Comparison of ENCODE assay signal across 7 mouse cellular contexts in the genomic region with DNA sequence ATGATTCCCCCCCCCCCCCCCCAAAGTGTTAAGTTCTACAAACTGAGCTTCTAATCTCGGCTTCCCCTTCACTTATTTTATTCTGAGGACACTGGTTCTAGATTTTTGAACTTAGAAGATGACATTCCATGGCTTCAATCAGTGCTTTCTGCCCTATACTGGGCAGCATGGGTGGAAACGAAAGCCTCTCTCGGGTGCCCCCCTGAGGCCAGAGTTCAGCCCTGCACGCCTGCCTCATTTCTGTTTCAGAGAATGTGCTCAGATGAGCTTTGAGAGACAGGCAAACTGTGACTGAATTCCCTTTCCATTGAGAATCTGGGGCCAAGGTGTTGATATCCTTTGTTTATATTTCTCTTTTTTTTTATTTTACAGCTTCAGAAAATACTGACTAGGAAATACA. TPM values are rescaled to one million over a fixed set of nuclear protein-coding genes. Genes with fewer than 3 reads are reported as not detected.
DNase-seq lines count a peak whose midpoint lies in the region; ATAC-seq and TF ChIP-seq lines count a peak whose summit lies in the region.

No protein-coding gene starts in this region.

- H3K27ac ChIP-seq in layer of hippocampus, adult 2 months, result no peak overlapping the region

- no peak overlapping the region for H3K4me3 ChIP-seq in layer of hippocampus, adult 2 months

- 0 out of 2 replicates have a peak, but pooled peaks have one; percentile 49 for ATAC-seq in cerebellum, adult (ENCODE audit: insufficient number of reproducible peaks, low FRiP score, low TSS enrichment)

- TF ChIP-seq CTCF in layer of hippocampus, adult 2 months (conservative IDR thresholded peaks at IDR 0.05), result peak; percentile 82

- DNase-seq in layer of hippocampus, adult 2 months (ENCODE audit: low spot score in 2 of 2), result peak; percentile 32 to 68
- no peak for DNase-seq in layer of hippocampus, adult 9-10 months (ENCODE audit: low spot score)
- peak; percentile 34 for DNase-seq in Muller cell, postnatal 12 days (ENCODE audit: inconsistent ontology term)
- peak; percentile 44 for DNase-seq in gastrocnemius, postnatal 10 days
- DNase-seq in lung, postnatal 25 days (ENCODE audit: low spot score), result peak; percentile 20
- DNase-seq in T-cell, adult 2 months (ENCODE audit: low spot score), result no peak

RNA-seq across cellular contexts. Expression of a gene that starts 7.0 kb away (rescaled TPM):
- total RNA-seq in layer of hippocampus, adult 2 months (2021), result 1,000 to 10,000 TPM; 2,121 to 2,268 TPM
- 1 to 10 TPM in 1 of 2 experiments, under 1 TPM in 1; 0.92 to 1.4 TPM for total RNA-seq in gastrocnemius, postnatal 10 days (2021)

Comparison
In these comparisons a context has a peak if more than half of its experiments do, and no peak if none do; other contexts are left out.
1. DNase-seq: peak in layer of hippocampus, adult 2 months (2 of 2), Muller cell, postnatal 12 days (single experiment), gastrocnemius, postnatal 10 days (single experiment) and lung, postnatal 25 days (single experiment); none in layer of hippocampus, adult 9-10 months (single experiment) and T-cell, adult 2 months (single experiment).
2. RNA of a gene that starts 7.0 kb away (total RNA-seq): 2,121 to 2,268 TPM in layer of hippocampus, adult 2 months; 0.92 to 1.4 TPM in gastrocnemius, postnatal 10 days; every median in the first group is over 100 times any median in the second.